Mouse (Mus musculus): ENCODE measurements around the gene Tbccd1.
A peak's percentile ranks its signal among the peaks of the same experiment; 100 is the strongest.

Gene Tbccd1

DNA sequence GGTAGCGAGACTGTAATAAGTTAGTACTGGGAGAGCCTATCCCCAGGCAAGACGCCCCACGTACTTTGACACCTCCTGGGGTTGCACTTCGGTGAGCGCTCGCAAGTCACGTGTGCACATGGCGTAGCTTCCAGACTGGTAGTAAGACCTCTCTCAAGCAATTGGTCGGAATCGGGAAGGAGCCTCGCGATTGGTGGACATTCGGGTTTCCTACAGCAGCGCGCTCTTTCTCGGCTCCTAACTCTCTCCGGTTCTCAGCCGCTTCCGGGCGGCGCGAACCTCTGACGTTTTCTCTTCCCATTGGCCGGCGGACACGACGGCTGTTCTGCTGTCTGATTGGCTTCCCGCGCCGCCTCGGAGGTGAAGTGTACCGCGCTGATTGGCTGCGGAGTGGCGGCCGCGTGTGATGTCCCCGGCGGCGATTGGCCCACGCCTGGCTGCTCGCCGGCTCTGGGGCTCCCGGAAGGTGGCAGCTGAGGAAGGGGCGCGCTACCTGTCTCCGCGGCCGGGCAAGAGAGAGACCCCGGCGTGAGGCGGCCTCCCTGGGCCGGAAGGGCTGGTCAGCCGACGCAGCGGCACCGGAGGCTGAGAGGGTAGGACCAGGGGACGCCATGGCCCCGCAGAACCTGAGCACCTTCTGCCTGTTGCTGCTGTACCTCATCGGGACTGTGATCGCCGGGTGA is at the start of gene Tbccd1, which contains the start of gene Dnajb11:
TSS of gene Tbccd1 (minus strand) at position 239 of the 683 bp plus-strand sequence.
TSS of gene Dnajb11 (plus strand) at position 415 of the 683 bp plus-strand sequence.
- peak; percentile 99 to 100 for DNase-seq

DNA sequence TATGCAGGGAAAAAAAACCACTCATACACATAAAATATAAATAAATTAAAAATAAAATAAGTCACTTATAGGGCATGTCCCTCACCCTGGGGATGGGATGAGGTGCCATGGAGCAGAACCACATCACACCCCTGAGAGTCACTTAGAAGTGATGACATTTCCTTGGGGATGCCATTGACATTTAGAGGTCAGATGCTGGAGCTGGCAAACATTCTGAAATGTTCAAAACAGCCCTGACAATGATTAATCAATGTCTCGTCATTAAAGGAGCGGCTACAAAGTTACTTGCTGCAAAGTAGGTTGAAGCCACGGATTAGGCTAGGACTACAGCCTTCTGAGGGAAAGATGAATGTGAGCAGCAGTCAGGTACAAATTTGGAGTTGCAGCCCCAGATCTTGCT is 43.9 kb upstream of the Tbccd1 start:
- no peak for DNase-seq

DNA sequence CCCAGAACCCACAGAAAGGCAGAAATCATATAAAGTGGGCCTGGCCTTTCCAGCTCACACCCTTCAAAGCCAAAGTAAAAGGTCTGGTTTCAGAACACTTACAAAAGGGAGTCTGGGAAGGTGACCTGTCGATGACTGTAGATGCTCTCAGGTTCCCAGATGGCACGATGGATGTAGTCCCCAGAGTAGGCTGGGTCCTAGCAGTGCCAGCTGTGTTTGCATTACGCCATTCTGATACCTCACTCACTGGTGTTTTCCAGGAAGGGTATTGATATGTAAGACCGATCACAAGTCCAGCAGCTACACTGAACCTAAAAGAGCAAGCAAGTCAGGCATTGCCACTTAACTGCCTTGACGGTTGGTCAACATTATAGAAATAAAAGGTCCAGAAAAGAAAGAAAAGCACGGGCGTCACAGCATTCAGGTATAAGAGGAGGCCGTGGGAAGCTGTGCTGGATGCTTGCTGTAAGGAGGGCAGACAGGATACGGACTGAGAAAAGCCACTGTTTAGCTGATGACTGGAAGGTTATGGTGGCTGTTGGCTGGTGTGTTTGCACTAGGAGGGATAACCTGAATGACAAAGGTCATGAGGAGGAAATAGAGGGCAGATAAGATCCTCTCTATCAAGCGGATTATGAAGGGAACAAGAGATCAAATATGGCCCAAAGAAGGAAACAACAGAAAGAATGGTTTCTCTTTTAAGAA is 42.5 kb upstream of the Tbccd1 start:
- no peak for DNase-seq

DNA sequence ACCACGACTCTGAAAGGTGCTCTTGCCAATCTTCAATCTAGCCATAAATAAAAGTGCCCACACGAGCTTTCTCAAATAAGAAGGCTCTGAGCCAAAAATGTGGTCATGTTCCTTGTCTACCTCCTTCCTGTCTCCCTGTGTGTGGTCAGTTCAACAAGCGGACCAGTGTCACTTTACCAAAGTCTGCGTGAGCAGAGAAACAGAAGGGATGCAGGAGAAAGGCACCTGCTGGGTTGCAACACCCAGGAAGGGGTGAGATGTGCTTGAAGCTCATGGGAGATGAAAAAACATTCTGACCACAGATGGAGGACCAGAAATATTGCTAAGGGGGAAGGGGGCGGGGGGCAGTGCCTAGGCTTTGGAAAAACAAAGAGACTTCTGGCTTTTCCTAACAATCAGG is 41.9 kb upstream of the Tbccd1 start:
- no peak for DNase-seq

DNA sequence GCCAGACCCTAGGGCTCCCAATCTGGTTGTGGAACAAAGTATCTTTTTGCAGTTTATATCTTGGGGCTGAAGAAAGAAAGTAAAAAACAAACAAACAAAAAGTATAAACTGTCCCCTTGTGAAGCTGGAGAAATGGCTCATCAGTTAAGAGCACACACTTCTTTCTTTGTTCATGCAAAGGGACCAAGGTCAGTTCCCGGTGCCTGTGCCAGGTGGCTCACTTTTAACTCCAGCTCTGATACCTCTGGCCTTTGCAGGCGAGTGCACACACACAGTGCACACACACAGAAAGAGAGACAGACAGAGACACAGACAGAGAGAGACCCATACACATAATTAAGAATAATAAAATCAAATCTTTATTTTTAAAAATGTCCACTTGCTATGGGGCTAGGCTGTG is 39.1 kb upstream of the Tbccd1 start:
- no peak for DNase-seq

DNA sequence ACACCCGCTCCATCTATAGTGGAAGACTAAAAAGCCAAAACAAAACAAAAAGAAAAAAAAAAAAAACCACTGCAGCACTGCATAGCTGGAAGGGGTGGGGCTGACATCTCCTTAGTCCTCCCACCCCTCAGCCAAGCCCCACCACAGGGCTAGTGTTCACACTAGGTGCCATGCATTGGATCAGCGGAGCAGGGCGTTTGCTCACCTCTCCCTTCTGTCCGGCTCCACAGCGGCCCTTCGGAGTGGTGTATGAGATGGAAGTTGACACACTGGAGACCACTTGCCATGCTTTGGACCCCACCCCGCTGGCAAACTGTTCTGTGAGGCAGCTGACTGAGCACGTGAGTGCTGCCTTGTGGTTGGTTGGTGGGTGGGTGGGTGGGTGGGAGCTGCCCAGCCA is 36.6 kb upstream of the Tbccd1 start:
- peak in 1 of 2 experiments; percentile 10 for DNase-seq

DNA sequence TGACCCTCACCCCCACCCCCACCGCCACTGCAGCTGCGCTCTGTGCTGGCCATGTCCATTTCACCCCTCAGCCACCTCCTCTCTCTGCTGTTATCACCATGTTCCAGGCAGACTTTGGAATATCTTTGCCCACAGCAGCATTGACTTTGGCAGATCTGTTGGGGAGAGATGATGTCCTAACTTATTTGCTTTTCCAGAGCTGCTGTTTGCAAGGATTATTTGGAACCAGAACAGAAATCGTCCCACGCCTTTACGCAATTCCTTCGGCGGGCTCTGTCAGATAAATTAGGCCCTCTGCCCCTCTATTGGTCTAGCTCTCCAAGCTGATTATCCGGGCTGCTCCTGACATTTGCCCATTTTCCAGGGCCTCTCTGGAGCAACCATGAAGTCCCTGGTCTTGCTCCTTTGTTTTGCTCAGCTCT is 34.3 kb upstream of the Tbccd1 start:
- DNase-seq, result no peak

DNA sequence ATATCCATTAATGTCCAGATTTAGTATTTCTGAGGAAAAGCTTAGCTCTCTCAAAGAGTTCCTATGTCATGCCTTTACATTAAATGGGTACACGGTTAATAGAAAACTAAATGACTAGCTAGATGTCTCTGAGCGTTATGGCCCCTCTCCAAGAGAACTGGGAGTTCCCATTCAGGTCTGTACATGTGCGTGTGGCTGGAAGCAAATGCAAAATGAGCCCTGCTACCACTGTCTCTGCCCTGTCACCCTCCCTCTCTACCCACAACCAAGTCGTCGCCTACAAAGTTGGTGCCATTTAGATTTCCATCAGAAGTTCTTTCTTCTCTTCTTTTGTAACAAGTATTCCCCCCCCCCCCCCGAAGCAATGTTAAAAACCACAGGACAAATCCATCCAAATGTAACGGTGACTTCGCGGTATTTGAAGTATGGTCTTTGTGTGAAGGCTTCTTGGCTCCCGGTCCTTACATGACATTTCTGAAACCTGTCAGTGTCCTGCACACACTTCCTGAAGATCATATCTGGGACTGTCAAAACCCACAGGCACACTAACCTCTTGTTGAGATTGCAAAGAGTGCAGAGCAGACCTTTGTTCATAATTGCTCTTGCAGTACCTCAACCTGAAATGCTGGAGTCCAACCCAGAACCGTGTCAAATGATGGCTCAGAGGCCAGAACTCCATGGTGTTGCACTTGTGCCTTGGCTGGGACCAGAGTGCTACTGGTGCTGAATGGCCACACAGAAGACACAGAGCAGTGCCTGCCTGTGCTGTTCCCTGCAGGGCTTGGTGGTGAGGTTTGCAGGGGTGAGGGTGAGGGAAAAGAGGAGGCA is 33.4 kb upstream of the Tbccd1 start, which contains the start of gene Ahsg:
TSS of gene Ahsg (plus strand) at position 595 of the 828 bp plus-strand sequence.
- DNase-seq, result peak in 1 of 2 experiments; percentile 11

DNA sequence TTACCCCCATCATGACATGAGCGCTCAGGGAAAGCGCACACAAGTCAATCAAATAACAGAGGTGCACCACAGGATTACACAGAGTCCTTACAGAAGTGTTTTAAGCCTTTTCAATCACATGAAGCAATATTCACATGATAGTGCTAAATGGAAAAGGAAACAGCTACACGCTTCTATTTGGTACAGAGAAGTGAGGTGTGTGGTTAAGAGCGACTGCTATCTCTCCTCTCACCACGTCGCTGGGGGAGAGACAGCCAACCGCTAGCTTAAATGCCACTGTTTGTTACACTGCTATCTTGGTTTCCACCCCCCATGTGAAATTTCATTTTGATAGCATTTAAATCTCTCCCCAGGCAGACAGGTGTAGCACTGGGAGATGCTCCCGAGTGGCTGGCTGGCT is 32.2 kb upstream of the Tbccd1 start:
- peak in 1 of 2 experiments; percentile 8 for DNase-seq

DNA sequence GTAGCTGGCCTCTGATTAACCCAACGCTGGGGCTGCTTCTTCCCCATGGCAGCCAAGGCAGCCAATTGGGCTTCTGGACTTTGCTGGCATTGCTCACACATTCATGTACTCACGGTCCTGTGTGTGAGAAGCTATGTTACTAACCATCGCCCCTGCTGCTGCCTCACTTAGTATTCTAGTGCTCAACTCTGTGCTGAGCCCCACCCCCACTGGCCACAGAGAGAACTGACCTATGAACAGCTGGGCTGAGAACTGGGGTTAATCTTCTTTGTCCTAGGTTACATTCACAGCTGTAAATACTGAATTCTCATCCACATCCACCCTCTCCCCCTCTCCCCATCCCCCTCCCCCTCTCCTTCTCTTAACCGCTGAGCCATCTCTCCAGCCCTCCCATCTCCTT is 31.4 kb upstream of the Tbccd1 start:
- no peak for DNase-seq

DNA sequence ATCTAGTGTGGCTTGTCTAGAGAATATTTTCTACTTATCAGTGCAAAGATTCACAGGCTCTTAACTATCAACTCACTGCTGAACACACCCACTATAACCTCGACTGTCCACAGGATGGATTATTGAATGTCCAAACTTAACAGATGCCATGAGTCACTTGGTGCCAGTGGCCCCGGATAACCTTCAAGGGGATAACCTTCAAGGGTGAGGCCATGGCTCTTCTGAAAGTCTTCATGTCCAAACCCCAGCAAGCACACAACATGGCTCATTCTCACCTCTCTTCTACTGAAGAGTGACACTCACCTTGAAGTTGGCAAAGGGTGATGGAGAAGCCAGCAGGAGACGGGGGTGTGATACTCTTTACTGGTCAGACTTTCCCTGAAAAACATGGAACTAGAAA is 29.3 kb upstream of the Tbccd1 start:
- no peak for DNase-seq

DNA sequence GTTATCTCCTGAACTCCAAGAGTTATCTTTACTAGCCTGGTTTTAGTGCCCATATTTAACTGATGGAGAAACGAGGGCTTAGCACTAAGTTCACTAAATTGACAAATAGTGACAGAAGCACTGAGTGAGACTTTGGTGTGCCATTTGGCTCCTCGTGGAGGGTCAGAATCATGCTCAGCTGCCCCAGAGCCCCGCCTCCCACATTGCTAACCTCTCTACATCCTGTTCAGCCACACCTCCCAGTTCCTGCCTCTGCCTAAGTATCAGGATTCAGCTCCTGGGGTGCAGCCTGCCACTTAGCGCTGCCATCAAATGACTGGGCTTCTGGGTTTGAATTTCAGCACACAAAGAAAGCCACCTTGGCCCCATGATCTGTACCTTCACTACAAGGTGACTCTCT is 27.9 kb upstream of the Tbccd1 start:
- no peak for DNase-seq

DNA sequence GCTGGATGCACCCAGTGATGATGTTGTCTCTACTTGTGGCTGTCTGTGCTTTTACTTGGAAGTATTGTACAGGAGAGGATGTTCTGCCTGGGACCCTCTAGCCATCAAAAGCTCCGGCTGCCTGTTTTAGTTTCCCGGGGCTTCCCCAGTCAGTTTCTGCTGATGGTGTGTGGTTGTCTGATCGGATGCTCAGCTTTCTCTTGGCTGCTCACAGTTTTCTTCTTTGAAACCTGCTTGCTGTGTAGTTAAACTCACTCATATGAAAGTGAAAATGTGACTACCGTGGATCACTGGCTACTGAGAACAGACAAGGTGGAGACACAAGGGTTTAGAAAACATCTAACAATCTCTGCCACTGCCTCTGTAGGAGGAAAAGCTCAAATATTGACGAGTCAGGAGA is 26.0 kb upstream of the Tbccd1 start:
- no peak for DNase-seq

DNA sequence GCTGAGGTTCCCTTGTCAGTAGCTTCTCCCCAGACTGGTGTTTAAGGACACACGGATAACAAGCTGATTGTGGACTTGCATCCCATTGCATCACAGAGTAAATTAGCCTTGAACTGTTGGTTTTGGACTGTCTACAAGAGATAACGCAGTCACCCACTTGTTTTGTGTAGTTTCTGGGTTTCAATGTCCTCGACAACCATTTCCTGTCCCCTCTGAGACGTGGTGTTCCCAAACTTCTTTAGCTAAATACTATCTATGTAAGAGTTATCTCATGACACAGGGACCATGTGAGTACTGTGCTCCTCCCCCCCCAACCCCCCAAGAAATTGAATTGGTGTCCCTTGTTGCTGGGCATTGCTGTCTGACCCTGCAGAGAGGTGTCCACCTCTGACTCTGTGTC is 24.0 kb upstream of the Tbccd1 start:
- no peak for DNase-seq

DNA sequence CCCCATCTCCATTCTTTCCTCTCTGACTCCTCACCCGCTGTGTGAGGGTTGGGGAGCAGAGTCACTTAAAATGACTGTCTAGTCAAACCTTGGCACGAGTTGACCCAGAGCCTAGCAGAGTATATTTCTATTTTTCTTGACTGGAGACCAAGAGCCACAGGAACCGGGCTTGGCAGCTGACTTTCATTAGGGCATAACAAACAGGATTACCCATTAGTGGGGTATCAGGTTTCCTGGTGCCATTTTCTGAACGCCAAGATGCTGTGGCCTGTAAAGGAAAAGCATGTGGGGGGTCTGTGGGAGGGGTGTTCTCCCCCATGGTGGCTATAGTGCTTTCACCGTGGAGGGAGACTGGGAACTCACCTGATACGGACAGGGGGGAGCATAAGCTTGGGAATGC is 23.4 kb upstream of the Tbccd1 start:
- DNase-seq, result no peak

DNA sequence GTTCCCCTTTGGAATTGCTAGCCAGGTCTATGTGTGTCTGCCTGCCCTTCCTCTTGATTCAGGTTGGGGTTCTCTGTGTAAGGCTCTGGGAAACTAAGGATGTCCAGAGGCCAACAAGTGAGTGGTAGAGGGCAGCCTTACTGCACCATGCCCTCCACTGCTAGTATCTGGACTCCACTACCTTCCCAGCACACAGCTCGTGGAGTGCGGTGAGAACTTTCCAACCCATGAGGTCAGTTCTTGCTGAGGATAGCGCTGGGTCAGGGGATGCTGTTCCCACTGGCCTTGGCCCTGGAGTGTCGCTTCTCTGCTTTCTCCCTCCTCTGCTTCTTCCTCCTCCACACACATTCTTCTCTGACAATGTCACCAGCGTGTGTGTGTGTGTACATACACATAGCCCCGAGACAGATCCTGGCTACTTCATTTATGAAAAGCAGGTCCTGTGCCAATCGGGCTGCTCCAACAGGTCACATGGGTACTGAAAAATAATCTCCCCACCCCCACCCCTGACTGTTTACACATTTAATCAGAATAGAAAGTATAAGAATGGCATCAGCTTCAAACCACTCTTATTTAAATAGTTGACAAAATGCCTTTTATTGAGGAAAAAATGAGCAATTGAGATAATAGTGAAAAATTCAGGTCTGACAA is 22.6 kb upstream of the Tbccd1 start:
- DNase-seq, result no peak

DNA sequence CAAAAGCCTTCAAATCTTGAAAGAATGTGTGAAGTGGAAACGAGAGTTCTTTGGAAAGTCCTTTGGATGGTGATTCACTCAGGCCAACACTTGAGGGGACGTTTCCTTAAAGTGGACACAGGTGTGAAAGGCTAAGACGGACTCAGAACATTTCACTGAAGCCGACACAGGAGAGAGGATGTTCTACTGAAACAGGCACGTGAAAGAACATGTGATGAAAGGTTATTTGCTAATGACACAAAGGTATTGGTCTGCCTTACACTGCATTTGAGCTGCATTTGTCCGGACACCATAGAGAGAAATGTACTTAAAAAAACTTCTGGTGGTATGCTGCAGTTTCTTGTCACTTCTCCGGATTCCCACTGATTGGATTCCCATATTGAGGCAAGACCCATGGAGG is 21.2 kb upstream of the Tbccd1 start:
- DNase-seq, result no peak

DNA sequence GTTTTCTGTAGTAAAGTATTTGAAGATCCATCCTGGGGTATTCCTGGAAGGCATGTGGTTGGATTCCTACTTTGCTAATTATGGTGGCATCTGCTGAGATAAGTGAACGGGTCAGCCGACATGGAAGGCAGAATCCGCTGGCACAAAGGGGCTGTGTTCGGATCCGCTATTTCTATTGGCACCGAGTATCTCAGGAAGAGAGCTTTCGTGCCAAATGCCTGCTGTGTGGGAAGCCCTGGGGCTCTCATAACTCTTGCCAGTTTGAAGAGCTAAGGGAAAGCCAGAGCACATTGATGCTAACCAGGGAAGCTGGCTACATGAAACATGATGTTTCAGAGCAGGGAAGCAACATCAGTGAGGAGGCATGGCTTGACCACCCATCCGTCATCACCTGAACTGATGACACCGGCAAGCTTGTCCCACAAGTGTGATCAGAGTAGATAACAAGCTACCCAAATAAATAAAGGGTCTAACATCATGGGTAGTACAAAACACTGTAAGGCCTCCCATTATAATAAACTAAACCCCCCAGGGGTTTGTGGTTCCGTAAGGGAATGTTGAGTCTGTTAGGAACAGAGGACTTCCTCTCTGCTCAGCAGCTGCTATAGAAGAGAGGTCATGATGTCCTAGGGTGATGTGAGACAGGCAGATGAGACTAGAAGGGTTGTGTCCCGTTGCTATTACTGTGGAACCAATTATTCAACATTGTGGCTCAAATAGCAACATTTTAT is 20.4 kb upstream of the Tbccd1 start:
- DNase-seq, result no peak

DNA sequence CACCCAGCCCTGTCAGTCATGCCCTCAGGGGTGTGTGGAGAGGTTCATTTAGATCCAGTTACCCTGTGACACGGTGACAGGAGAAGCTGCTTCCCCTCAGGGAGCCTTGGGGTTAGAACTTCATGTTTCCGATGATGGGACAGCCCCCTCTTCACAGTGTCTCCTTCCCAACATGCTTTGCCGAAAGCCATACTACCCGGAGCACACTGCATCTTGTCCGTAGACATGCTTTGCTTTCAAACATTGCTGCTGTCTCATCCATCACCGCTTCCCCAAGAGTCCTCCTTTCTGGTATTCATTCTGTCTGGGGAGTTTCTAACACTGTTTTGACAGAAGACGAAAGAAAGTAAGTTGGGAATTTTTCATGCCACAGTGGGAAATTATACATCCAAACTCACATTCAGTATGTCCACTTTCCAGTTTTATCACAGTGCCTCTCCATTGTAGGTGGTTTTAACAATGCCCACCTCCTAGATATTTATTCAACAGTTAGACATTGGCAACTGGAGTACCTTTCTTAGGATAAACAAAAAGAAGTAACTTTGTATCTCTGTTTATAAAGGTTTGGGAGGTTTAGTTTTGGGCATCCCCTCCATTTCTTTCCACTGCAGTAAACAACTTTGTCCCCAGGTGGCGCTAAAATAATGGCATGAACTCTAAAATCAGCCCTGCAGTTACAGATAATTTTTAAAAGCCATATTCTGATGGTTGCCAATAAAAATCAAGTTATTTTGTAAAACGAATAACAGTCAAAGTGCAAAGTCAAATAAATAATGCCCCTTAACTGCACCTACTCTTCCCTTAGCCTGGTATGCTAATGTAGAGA is 19.0 kb upstream of the Tbccd1 start:
- DNase-seq, result peak in 1 of 2 experiments; percentile 60

DNA sequence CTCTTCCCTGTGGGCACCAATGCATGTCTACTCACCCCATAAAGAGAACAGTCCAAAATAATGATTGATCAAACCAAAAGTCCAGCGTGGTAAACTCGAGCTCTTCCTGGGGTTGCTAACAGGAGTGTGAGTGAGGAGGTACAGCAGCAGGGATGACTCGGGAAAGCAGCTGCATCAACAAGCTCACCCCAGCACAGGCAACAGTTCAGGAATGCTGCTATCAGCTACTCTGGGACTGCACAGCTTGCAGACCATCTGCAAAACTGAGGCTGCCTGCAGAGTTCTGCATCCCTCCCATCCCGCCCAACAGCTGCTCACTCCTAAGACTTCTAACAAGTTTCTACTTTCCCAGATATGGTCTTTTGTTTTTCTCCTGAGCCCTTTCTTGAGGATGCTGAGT is 15.9 kb upstream of the Tbccd1 start:
- no peak for DNase-seq

DNA sequence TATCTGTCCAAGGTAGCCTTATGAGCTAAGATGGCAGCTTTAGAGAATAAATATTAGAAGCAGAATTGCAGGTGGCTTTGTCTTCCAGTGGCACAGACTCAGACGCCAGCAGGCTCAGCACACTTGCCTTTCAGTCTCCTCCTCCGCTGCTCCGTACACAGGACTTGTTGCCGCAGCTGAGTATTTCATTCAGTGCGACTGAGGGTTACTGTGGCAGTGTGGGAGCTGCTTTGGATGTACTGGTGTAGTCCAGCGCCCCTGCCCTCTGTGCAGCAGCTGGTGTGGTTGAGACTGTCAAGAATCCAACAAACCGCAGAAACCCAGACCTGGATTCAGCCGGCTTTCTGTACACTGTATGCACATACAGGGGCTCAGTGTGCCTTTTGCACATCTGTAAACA is 14.9 kb upstream of the Tbccd1 start:
- DNase-seq, result no peak

Measured in kidney, postnatal 25 days (tissue).